Mouse (Mus musculus): ENCODE measurements around the gene Crtam. TPM values are rescaled to one million over a fixed set of nuclear protein-coding genes. Genes with fewer than 3 reads are reported as not detected.

The Crtam gene
- total RNA-seq, 2 experiments from 2014 or later: 0.10 TPM; not detected in 1

Other genes with a start within 250 kb of the Crtam start
- gene Hspa8, start 203.6 kb downstream of the Crtam start, total RNA-seq (2014; fragmentation: Nextera tagmentation): 2,268 and 2,405 TPM in 2 replicates
- 4,273 and 4,449 TPM in 2 replicates for gene Hspa8, start 203.6 kb downstream of the Crtam start, total RNA-seq (2017)
- gene Bsx, start 130.5 kb downstream of the Crtam start, total RNA-seq (2014; fragmentation: Nextera tagmentation): not detected in 2 replicates
- gene Bsx, start 130.5 kb downstream of the Crtam start, total RNA-seq (2017): not detected in 2 replicates
- not detected in 2 replicates for gene Jhy, start 40.5 kb downstream of the Crtam start, total RNA-seq (2014; fragmentation: Nextera tagmentation)
- gene Jhy, start 40.5 kb downstream of the Crtam start, total RNA-seq (2017): not detected in 2 replicates
- gene Ubash3b, start 157.1 kb upstream of the Crtam start, total RNA-seq (2014; fragmentation: Nextera tagmentation): 5.9 and 8.3 TPM in 2 replicates
- 6.5 and 7.2 TPM in 2 replicates for gene Ubash3b, start 157.1 kb upstream of the Crtam start, total RNA-seq (2017)

All from granulocyte monocyte progenitor cell, adult 5-6 weeks (primary cell).